Mouse (Mus musculus): ENCODE data around the gene Slc25a39.

DNA sequence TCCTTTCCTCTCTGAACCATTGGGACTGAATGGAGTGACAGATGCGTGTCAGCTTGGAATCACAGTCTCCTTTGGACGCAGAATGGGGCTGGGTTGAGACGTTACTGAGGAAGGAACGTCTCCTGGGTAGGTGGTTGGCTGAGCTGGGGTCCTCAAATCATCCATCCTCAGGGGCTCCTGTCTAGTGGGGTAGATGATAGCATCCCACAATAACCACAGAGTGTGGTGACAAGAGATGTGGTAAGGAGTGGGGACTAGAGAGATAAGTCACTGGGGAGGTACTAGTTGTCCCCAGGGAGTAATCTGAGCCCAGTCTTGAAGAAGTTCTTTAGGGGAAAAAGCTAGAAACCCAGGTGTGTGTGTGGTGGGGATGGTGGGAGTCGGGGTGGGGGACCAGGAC lies 39.4 kb downstream of the Slc25a39 start:
- TF ChIP-seq CTCF (IDR thresholded peaks at IDR 0.05; ENCODE audit: control insufficient read depth, insufficient read depth, insufficient replicate concordance, low read depth, low read length), result no peak
- TF ChIP-seq POLR2A (IDR thresholded peaks at IDR 0.05; ENCODE audit: control insufficient read depth, low read depth, low read length), result no peak

Data from testis, adult 2 months (tissue).